Mouse (Mus musculus) 3T3-L1 (cell line): Measurements from ENCODE around the gene Herpud1.

Experiments used
- DNase-seq: peaks from one replicate; pipeline ENCODE4 v3.0.0-alpha.2; 2015; ENCODE audit warnings: low read depth, low spot score

The Herpud1 gene

DNA sequence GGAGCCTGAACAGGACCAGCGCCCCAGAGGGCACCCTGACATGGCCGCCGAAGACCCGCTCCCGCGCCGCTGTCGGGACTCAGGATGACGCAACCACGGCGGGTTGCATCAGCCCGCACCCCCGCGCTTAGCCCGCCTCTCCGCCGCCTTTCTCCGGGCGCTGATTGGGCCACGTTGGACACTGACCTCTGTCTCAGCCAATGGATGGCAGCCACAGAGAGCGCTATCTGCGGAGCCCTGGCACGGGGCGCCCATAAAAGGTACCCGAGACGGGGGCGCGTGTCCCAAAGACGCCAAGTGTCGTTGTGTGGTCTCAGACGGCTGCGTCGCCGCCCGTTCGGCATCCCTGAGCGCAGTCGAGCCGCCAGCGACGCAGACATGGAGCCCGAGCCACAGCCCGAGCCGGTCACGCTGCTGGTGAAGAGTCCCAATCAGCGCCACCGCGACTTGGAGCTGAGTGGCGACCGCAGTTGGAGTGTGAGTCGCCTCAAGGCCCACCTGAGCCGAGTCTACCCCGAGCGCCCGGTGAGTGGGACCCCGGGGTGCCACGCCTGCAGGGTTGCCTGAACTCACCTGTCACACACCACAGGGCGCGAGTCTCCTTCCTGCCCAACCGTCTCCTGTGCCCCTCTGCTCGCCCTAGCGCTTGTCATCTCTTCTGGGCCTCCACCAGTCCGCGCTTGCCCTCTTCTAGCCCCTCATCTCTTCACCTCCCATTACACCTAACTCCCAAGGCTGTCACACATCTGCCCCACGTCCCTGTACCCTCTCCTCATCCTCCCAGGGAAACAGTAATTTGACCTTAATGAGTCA lies at the start of gene Herpud1:
TSS of gene Herpud1 (plus strand) at position 225 of the 813 bp plus-strand sequence.
- DNase-seq: peak; percentile 94

DNA sequence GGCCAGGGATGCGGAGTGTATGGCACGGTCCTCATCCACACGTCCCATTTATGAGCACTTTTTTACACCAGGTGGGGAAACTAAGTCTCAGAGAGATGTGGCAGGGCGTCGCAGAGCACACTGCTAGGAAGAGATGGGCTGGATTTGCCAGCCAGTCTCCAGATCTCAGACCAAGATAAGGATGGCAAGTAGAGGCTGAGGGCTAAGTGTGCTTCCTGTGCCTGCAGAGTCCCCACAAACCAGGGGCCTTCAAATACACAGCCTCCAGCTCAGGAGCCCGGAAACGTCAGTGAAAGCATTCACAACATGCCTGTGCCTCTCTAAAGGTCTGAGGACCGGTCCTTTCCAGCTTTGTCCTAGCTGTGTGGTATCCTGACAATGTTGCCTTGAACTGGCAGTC lies 48.7 kb upstream of the Herpud1 start:
- no peak for DNase-seq

- no peak for DNase-seq
These were observed 45.4 kb upstream of the Herpud1 start for GRCm38 (mm10) chr8:94340796-94341195.

- no peak for DNase-seq
These were observed 43.5 kb upstream of the Herpud1 start for GRCm38 (mm10) chr8:94342691-94343090.

DNA sequence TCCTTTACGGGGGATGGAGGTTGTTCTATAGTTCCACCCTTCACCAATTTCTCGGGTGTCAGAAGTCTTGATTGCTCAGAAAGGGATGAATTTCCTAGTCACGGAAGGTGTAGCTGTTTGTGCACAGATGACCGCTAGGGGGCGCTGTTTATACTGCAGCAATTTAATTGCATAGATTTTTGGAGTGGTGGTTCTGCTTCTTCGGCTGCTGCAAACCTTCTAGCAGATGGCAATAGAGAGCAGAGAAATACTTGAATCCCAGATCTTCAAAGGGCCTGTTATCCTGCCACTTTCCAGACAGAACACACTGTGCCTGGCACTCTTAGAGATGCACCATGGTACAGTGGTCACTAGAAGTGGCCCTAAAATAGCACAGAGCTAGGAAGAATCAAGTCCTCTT lies 42.9 kb upstream of the Herpud1 start:
- peak; percentile 74 for DNase-seq

- DNase-seq: no peak
These were observed 42.4 kb upstream of the Herpud1 start for GRCm38 (mm10) chr8:94343778-94344320.

DNA sequence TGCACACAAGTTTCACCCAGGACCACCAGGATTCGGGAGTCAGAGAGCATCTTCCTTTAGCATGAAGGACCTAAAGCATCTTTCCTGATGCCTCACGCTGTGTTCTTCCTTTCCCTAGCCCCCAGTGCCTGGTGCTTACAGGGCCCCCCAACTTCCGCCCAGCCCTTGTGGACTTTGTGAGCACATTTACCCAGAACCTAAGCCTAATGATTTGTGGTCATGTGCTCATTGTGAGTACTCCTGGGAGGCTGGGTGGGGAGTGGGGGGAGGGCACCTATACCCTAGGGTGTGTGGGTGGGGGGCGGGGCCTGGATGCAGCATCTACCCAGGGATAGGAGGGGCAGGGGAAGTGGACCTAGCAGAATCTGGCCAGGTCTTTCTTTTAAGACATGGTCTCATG lies 40.6 kb upstream of the Herpud1 start:
- DNase-seq: no peak

- no peak for DNase-seq
These were observed 40.0 kb upstream of the Herpud1 start for GRCm38 (mm10) chr8:94346264-94346663.

GRCm38 (mm10) chr8:94348425-94348824 lies 37.8 kb upstream of the Herpud1 start:
- peak; percentile 14 for DNase-seq

DNA sequence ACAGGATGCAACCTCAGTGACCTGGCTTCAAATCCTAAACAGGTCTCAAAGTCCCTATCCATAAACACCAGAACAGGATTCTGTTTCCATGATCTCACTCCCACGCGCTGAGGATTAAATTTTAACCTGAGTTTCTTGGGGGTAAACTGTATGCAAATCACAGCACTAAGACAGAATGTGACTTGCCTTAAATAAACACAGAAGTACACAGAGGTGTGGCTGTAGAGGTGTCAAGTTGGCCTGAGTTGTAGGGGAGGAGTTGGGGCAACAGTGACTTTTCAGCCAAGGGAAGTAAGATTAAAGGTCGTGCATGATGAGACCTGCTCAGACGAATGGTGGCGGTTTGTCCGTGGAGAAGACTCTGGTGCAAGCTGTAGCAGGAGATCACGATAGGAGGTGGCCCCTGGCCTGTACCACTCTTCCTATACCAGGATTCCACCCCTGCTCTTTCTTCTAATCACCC lies 32.1 kb upstream of the Herpud1 start:
- DNase-seq: no peak

GRCm38 (mm10) chr8:94354571-94354970 lies 31.7 kb upstream of the Herpud1 start:
- DNase-seq: no peak

DNA sequence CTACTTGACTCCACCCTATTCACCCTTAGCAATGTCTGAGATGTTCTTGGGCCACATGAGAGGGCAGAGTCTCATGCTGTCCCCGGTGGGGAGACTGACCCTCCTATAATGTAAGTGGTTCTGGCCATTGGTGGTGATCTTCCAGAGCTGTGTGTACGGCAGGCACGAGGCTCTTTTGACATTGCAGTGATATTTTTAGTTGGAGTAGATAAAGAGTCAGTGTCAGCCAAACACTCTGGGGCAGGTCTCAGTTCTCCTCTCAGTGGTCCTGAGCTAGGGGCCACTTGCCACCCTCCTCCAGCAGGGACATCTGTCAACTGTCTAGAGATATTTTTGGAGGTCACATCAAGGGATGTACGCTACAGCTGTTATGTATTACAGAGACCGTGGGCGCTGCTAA lies 29.0 kb upstream of the Herpud1 start:
- DNase-seq: no peak

DNA sequence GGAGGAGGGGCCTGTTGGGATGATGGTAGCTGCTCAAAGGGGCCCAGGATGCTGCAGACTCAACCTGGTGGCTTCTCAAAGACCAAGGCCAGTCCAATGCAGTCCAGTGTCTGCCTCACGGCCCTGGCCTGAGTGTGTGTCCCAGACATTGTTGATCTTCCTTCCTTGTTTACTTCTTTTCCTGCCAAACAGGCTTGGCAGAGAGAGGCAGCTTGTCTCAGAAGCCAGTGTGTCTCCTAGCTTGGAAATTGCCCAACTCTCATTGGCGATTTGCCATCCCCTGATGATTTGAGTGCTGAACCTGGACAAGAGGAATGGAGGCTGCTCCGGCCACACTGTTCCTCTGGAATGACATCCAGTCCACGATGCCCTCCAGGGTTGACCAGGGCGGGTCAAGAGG lies 27.7 kb upstream of the Herpud1 start:
- DNase-seq: peak; percentile 43

DNA sequence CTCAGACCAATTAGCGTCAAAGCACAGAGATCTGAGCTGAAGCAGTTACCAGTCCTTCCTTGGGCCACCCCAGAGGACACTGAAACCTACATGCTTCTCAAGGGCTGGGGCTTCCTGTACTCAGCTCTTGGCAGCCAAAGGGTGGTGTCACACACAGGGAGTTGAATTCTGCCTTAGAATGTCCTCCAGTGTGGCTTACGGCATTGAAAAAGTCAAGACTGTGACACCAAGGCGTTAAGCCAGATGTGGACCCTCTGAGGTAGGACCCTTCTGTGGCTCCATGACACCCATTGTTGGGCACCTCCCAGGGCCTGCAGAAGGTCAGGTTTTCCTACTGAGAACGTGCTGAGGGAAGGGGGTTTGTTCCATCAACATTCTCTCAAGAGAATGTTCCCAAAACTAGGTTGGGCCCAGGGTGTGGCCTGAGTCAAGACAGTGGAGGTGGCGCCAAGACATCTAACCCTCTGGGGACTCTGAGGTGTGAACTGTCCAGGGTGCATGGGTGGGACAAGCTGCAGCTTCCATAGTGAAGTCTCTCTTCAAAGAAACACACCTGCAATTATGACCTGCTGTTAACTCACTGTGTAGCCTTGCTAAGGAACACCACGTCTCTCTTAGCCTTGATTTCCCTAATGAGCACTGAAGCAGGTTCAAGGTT lies 24.3 kb upstream of the Herpud1 start:
- no peak for DNase-seq

- DNase-seq: no peak
These were observed 23.5 kb upstream of the Herpud1 start for GRCm38 (mm10) chr8:94362607-94363239.

GRCm38 (mm10) chr8:94363288-94363688 lies 22.9 kb upstream of the Herpud1 start:
- peak; percentile 56 for DNase-seq

DNA sequence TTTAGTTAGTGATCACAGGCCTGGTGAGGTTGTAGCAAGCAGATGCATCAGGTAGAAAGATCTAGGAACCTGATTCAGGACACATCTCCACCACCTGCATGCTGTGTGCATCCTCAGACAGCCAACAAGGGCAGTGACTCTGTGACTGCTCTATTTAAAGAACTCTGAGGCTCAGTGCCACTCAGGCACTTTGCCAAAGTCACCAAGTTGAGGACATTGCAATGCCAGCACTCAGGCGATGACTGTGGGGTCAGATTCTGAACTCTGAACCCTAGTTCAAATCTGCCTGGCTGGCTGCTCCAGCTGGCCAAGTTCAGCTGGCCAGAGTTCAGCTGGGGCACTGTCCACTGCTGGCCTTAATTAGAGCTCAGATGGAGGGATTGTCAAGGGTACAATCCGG lies 22.3 kb upstream of the Herpud1 start:
- no peak for DNase-seq

DNA sequence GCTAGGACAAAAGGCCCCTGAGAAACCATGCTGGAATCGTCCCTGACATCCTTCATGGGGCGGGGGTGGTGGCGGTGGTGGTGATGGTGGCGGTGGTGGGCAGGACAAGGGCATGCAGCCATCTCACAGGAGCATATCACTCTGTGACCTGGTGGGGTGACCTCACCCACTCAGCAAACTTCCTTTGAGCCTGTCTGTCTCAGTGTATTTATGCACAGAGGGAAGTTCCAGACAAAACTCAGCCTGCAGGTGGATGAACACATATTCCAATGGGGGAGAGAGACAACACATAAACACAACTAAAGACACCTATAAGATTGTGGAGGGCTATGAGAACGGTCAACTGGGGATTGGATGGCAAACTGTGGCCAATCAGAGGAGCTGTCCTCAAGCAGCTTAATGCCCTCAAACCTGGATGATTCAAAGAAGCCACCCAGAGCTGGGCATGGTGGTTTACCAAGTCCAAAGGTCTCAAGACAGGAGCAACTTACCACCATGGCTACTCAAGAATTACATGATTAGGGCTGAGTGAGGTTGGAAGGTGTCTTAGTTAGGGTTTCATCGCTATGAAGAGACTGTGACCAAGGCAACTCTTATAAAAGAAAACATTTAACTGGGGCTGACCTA lies 21.4 kb upstream of the Herpud1 start:
- no peak for DNase-seq

DNA sequence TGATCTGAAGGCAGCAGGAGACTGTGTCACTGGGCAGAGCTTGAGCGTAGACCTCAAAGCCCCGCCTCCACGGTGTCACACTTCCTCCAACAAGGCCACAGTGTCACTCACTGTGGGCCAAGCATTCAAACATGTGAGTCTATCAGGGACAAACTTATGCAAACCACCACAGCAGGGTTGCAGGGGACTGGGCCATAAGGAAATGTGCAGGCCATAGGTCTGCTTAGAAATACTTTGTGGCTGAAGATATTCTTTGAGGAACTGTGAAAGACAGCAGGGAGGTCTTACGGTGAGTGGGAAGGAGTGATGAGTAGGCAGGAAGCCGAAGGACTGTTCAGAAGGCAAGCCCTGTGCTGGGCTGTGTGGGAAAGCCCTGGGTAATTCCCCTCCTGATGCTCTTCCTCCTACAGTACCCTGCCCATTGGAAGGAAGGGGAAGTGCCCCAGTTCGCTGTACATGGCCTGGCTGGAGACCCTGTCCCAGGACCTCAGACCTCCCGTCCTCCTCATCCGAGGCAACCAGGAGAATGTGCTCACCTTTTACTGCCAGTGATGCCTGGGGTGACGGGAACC lies 20.7 kb upstream of the Herpud1 start:
- no peak for DNase-seq

GRCm38 (mm10) chr8:94370839-94371238 lies 15.4 kb upstream of the Herpud1 start:
- no peak for DNase-seq

DNA sequence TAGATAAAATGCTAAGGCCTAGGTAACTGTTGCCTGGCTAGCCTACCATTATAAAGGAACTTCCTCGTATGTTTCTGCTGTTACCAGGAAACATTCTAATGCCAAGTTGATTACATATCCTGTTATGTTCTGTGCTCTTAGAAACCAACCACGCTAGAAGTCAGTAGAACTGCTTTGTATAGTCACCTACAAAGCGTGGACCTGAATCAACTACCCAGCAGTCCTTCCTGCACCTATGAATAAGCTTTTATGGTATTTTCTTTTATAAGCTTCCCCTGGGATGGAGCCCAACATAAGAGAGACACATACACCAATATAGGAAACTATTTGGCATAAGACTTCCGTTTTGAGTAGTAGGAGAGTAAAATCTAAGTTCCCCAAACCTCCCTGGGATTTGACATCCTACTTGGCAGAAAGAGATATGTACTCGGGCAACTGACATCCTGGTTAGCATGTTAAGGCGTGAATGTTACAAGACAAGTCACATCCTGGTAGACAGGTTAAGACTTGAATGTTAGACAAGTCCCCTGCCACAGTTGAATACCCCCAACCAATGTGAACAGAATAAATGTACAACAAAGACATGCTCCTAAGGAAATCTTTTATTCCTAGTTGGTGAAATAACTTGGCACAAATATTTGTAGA lies 13.2 kb upstream of the Herpud1 start:
- DNase-seq: no peak
